Mouse (Mus musculus): ENCODE measurements around the gene 4930442H23Rik. TPM values are rescaled to one million over a fixed set of nuclear protein-coding genes. Genes with fewer than 3 reads are reported as not detected.

The 4930442H23Rik gene
- polyA plus RNA-seq, 1 experiment from 2014 or later: not detected

DNA sequence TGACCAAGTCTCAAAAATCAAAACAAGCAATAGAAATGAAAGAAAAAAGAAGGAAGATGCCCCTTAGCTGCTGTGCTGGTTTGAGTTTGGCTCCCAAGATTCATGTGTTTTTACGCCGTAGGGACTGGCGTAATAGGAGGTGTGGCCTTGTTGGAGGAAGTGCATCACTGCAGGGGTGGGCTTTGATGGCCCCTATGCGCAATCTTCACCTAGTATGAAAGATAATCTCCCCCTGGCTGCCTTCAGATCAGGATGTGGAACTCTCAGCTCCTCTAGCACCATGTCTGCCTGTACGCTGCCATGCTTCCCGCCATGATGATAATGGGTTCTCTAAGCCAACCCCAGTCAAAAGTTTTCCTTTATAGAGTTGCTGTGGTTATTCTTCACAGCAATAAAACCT is 32.6 kb upstream of the 4930442H23Rik start:
- Histone ChIP-seq H3K27me3 (replicated peaks) (no peaks in the 10 kb centered on the region), H3K27ac (replicated peaks) (no peak overlapping the region), H3K4me2 (no peak overlapping the region), H3K4me1 (no peaks in the 10 kb centered on the region), H3K9me3 (replicated peaks) (no peaks in the 10 kb centered on the region), H3K9ac (replicated peaks) (no peak overlapping the region), H3K4me3 (replicated peaks) (no peak overlapping the region), H3K36me3 (peaks cover 88% of the 10 kb centered on the region)
- WGBS: 84% methylated on average over 6 of the region's 6 CpGs
- no peak for ATAC-seq (ENCODE audit: low FRiP score)

DNA sequence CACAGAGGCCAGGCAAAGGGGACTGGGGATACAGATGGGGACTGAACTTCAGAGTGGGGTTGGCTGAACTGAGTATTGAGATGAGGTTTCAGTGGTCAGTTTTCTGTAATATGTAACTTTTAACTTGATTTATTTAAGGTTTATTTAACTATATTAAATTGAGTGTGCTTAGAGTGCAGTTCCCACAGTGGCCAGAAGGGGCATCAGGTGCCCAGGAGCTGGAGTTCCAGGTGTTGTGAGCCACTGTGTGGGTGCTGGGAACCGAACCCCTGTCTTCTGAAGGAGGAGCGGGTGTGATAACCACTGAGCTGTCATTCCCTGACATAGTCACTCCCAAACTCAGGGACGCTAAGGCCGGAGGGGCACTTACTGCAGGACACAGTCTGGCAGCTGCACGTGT is 26.5 kb upstream of the 4930442H23Rik start:
- no peaks in the 10 kb centered on the region for H3K27me3 ChIP-seq (replicated peaks)
- H3K4me3 ChIP-seq (replicated peaks): no peak overlapping the region
- 98% methylated on average over 5 of the region's 5 CpGs for WGBS
- no peak overlapping the region for H3K27ac ChIP-seq (replicated peaks)
- H3K4me1 ChIP-seq: no peaks in the 10 kb centered on the region
- no peak overlapping the region for H3K9ac ChIP-seq (replicated peaks)
- no peak for ATAC-seq (ENCODE audit: low FRiP score)
- no peak overlapping the region for H3K4me2 ChIP-seq
- H3K36me3 ChIP-seq: peaks cover 85% of the 10 kb centered on the region
- H3K9me3 ChIP-seq (replicated peaks): no peaks in the 10 kb centered on the region

DNA sequence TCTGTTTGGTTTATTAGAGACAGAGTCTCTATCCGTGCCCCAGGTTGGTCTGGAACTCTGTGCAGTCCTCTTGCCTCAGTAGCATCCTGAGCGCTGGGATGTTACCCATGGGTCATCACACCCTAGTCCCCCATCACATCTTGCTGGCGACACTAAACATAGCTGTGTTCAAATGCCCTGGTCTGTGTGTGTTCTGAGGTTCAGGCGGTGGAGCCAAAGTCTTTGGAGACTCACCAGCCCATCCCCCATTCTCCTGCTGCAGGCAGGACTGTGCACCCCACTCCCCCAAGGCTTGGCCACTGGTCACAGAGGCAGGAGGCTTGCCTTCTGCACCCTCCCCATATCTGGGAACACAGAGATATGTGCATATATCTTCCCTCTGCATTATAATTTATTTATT is 20.5 kb upstream of the 4930442H23Rik start:
- Histone ChIP-seq H3K9me3 (replicated peaks) (no peaks in the 10 kb centered on the region), H3K4me2 (no peak overlapping the region), H3K4me3 (replicated peaks) (no peak overlapping the region), H3K27me3 (replicated peaks) (no peaks in the 10 kb centered on the region; the same call in 1 of the 2 replicates), H3K4me1 (no peaks in the 10 kb centered on the region; the same call in 1 of the 2 replicates), H3K27ac (replicated peaks) (no peak overlapping the region; the same call in 1 of the 2 replicates), H3K36me3 (peaks cover 26% of the 10 kb centered on the region), H3K9ac (replicated peaks) (no peak overlapping the region)
- 71% methylated on average over 4 of the region's 4 CpGs for WGBS
- ATAC-seq (ENCODE audit: low FRiP score): no peak

DNA sequence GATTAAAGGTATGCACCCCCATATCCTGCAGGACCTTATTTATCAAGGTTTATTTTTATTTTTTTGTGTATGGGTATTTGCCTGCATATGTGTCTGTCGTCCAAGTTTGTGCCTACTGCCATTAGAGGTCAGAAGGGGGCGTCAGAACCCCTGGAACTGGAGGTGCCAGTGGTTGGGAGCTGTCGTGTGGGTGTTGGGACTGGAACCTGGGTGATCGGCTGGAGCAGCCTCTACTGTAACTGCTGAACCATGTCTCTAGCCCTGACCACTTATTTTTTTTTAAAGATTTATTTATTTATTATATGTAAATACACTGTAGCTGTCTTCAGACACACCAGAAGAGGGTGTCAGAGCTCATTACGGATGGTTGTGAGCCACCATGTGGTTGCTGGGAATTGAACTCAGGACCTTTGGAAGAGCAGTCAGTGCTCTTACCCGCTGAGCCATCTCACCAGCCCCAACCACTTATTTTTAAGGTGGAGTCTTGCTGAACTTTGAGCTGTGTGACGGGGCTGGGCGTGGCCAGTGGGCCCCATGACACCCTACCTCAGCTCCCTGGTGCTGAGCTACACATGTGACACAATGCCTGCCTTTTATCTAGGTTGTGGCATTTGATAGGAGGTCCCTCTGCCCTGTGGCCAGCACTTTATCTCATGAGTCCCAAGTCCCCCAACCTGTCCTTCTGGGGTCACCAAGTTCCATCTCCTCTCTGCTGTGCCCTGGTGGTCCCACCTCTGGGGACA is 19.5 kb upstream of the 4930442H23Rik start:
- H3K9me3 ChIP-seq (replicated peaks): no peaks in the 10 kb centered on the region
- H3K4me3 ChIP-seq (replicated peaks): no peak overlapping the region
- ATAC-seq (ENCODE audit: low FRiP score): no peak
- no peaks in the 10 kb centered on the region; the same call in 1 of the 2 replicates for H3K4me1 ChIP-seq
- H3K9ac ChIP-seq (replicated peaks): no peak overlapping the region
- peaks cover 18% of the 10 kb centered on the region for H3K36me3 ChIP-seq
- no peak overlapping the region for H3K4me2 ChIP-seq
- 70% methylated on average over 8 of the region's 8 CpGs for WGBS
- no peaks in the 10 kb centered on the region; the same call in 1 of the 2 replicates for H3K27me3 ChIP-seq (replicated peaks)
- H3K27ac ChIP-seq (replicated peaks): no peak overlapping the region

DNA sequence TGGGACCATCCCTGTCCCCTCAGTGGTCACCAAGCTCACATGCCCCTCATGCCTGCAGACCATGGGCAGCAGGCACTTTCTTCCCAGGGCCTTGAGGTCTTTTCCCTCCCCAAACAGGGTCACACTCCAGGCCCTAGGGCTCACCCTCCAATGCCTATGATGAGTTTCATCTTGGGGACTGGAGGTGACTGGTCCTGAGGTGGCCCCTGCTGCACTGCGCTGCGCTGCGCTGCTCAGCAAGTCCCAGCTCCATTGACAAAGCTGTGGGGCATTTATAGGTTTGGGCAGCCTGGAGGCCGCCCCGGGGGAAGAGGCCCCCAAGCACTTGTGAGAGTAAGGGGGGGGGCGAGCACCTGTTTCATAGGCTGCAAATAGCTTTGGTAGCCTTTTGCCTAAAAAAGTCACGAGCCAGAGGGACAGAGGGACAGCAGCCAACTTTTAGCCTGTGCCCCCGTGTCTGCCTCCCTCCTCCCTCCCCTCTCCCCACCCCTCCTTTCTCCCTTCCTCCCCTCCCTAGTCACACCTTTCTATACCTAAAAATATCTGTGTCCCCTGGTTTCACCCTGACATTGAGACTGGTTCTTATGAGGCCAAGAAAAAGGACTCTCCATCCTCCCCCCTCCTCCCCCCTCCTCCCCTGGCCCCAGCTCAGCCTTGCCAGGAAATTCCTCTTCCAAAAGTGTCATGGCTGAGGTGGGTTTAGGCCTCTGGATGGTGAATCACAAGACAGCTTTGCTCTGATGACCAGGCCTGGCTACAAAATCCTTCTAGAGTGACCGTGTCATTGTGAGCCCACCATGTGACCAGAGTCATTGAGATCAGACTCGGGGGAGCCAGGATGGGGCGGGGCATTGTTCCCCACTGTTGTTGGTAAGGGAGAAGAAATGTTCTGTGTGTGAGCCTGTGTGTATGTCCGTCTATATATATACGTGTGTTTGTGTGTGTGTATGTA is 18.4 kb upstream of the 4930442H23Rik start, which contains the start of gene Nmrk2:
Gene Nmrk2 (minus strand): TSS at position 245 of the 952 bp plus-strand sequence.
- peaks cover 9% of the 10 kb centered on the region for H3K36me3 ChIP-seq
- no peak for ATAC-seq (ENCODE audit: low FRiP score)
- H3K4me2 ChIP-seq: no peak within 1 kb of the TSS
- no peaks in the 10 kb centered on the region for H3K9me3 ChIP-seq (replicated peaks)
- no peak within 1 kb of the TSS for H3K9ac ChIP-seq (replicated peaks)
- H3K27ac ChIP-seq (replicated peaks): no peak within 1 kb of the TSS
- 58% methylated on average over 13 of the region's 13 CpGs for WGBS
- H3K4me3 ChIP-seq (replicated peaks): no peak within 1 kb of the TSS
- H3K27me3 ChIP-seq (replicated peaks): peaks cover 4% of the 10 kb centered on the region; the same call in 1 of the 2 replicates
- no peaks in the 10 kb centered on the region; the same call in 1 of the 2 replicates for H3K4me1 ChIP-seq

DNA sequence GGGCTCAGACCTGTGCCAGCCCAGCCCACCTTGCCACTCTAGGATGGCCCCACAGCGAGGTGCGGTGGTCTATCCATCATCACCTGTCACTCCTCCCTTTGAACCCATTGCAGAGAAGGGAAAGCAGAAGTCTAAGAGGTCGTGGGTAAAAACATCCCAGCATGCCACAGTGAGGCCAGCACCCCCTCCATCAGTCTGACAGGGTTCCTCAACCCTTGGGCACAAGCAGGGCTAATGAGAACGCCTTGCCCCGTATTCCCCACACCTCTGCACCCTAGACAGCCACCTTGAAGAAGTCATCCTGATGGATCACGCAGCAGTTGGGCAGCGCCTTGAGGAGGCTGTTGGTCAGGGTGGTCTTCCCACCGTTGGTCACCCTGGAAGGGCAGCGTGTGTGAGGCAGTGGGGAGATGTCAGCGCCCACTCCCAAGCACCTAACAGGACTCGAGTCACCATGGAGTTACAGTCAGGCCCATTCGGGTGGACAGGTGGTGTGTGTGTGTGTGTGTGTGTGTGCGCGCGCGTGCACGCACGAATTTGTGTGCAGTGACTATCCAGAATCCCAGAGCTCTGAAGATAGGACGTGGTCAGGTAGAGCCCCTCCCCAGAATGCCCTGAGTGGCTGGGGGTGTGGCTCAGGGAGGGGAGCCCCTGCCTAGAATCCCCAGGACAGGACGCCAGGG is 17.1 kb upstream of the 4930442H23Rik start:
- Histone ChIP-seq H3K9me3 (replicated peaks) (no peaks in the 10 kb centered on the region), H3K27me3 (replicated peaks) (peaks cover 17% of the 10 kb centered on the region), H3K4me3 (replicated peaks) (no peak overlapping the region), H3K4me2 (no peak overlapping the region), H3K27ac (replicated peaks) (no peak overlapping the region), H3K9ac (replicated peaks) (no peak overlapping the region), H3K36me3 (peaks cover under 1% of the 10 kb centered on the region), H3K4me1 (no peaks in the 10 kb centered on the region; the same call in 1 of the 2 replicates)
- no peak for ATAC-seq (ENCODE audit: low FRiP score)
- 81% methylated on average over 20 of the region's 20 CpGs for WGBS

DNA sequence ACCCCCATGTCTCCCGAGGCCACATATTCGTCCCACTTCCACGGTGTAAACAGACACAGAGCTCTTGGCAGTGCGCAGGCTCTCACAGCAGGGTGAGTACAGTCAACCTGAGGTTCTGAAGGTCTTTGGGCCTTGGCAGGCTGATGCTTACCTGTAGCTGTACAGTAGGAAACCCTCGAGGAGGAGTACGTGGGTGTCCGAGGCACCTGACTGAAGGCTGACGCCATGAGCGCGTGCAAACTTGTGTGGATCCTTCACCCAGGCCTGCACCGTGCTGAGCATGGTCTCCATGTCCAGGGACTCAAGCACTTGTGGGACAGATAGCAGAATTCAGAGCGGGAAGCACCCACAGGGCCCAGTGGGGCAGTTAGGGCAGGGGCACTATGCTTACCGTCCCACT is 16.5 kb upstream of the 4930442H23Rik start:
- 85% methylated on average over 13 of the region's 13 CpGs for WGBS
- H3K36me3 ChIP-seq: no peaks in the 10 kb centered on the region; the same call in 1 of the 2 replicates
- no peak for ATAC-seq (ENCODE audit: low FRiP score)

DNA sequence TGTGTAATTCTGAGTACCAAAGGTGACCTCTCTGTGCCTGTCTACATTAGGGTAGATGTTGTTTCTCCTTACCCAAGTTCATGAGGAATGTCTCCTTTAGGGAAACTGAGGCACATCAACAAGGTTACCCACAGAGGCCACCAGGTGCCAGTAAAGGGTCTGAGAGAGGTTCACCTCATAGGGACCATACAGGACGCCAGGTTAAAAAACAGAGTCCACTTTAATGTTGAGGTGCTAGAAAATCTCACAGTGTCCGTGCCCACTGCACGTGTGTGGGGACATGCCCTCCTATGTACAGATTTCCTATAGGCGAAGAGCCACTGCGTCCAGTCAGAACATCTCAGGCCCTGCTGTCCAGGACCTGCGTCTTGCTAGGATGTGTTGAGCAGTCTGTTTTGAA is 15.3 kb upstream of the 4930442H23Rik start:
- Histone ChIP-seq H3K36me3 (no peaks in the 10 kb centered on the region), H3K4me3 (replicated peaks) (no peak overlapping the region), H3K9ac (replicated peaks) (no peak overlapping the region), H3K4me2 (no peak overlapping the region), H3K9me3 (replicated peaks) (no peaks in the 10 kb centered on the region), H3K27me3 (replicated peaks) (peaks cover 30% of the 10 kb centered on the region), H3K4me1 (peaks cover 8% of the 10 kb centered on the region), H3K27ac (replicated peaks) (no peak overlapping the region)
- ATAC-seq (ENCODE audit: low FRiP score): no peak
- 89% methylated on average over 6 of the region's 6 CpGs for WGBS

More for the DNA sequence above, 16.5 kb upstream of the 4930442H23Rik start:
- peaks cover 23% of the 10 kb centered on the region for H3K27me3 ChIP-seq (replicated peaks)
- H3K4me2 ChIP-seq: no peak overlapping the region
- no peak overlapping the region for H3K27ac ChIP-seq (replicated peaks)
- H3K4me1 ChIP-seq: no peaks in the 10 kb centered on the region; the same call in 1 of the 2 replicates
- no peaks in the 10 kb centered on the region for H3K9me3 ChIP-seq (replicated peaks)
- no peak overlapping the region for H3K4me3 ChIP-seq (replicated peaks)
- H3K9ac ChIP-seq (replicated peaks): no peak overlapping the region

DNA sequence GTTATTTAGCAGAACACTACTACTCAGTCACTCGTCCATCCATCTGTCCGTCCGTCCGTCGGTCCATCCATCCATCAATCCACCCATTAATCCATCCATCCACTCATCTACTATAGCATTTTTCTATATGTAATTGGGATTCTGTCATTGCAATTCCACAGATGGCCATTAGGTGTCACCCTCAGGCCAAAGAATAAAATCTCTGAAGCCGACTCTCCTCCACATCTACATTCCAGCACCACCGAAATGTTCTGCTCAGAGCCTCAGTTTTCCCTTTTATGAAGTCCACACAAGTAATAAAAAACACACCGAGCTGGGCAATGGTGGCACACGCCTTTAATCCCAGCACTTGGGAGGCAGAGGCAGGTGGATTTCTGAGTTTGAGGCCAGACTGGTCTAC is 14.6 kb upstream of the 4930442H23Rik start:
- H3K4me1 ChIP-seq: peaks cover 14% of the 10 kb centered on the region
- H3K36me3 ChIP-seq: no peaks in the 10 kb centered on the region
- H3K9me3 ChIP-seq (replicated peaks): no peaks in the 10 kb centered on the region

DNA sequence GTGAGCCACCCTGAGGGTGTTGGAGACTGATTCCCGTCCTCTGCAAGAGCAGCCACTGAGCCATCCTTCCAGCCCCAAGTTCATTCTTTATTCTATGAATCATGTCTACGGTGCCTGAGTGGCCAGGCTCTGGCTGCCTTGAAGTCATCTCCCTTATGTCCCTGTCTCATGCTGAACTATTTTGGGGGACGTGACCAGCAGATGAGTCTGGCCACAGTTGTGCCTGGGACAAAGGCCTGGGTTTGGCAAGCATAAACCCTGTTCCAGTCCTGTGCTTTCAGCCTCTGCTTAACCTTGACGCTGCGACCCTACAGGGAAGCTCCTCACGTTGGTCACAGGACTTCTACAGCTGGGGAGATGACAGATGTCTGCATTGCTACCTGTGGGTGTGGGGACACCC is 13.7 kb upstream of the 4930442H23Rik start:
- WGBS: 62% methylated on average over 6 of the region's 6 CpGs
- no peak overlapping the region for H3K27ac ChIP-seq (replicated peaks)
- H3K4me3 ChIP-seq (replicated peaks): no peak overlapping the region
- H3K27me3 ChIP-seq (replicated peaks): peaks cover 30% of the 10 kb centered on the region
- no peak for ATAC-seq (ENCODE audit: low FRiP score)
- no peaks in the 10 kb centered on the region for H3K9me3 ChIP-seq (replicated peaks)
- peaks cover 19% of the 10 kb centered on the region for H3K4me1 ChIP-seq
- H3K4me2 ChIP-seq: no peak overlapping the region
- no peaks in the 10 kb centered on the region for H3K36me3 ChIP-seq
- no peak overlapping the region for H3K9ac ChIP-seq (replicated peaks)

More for the DNA sequence above, 14.6 kb upstream of the 4930442H23Rik start:
- Histone ChIP-seq H3K4me3 (replicated peaks) (no peak overlapping the region), H3K27ac (replicated peaks) (no peak overlapping the region), H3K9ac (replicated peaks) (no peak overlapping the region), H3K4me2 (no peak overlapping the region), H3K27me3 (replicated peaks) (peaks cover 30% of the 10 kb centered on the region)
- no peak for ATAC-seq (ENCODE audit: low FRiP score)
- 1% methylated on average over 9 of the region's 9 CpGs for WGBS

DNA sequence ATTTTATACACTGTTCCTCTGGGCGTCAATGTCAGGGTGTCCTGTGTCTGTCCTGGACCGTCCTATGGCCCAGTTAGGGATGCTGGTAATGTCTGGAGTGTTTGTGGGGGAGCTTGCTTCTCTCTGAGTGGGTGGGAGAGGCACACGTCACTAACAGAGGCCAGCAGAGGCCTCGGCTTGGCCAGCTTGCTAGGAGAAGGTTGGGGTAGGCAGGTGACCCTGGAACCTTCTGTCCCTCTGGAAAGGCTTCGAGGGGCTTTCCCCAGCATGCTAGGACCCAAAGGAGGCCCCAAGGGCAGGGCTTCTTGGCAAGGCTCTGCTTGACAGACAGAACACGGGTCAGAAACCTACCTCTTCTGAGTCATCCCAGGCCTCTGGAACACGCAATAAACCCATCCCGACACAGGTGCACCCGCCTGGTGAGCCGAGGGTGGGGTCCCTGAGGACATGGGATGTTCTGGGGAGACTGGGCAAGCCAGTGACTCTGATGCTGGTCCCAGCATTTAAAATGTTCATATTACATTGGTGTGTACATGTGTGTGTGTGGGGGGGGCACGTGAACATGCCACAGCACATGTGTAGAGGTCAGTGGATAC is 12.9 kb upstream of the 4930442H23Rik start:
- peaks cover 30% of the 10 kb centered on the region for H3K27me3 ChIP-seq (replicated peaks)
- H3K9ac ChIP-seq (replicated peaks): no peak overlapping the region
- no peak overlapping the region for H3K4me2 ChIP-seq
- ATAC-seq (ENCODE audit: low FRiP score): no peak
- no peak overlapping the region for H3K27ac ChIP-seq (replicated peaks)
- no peaks in the 10 kb centered on the region for H3K36me3 ChIP-seq
- no peak overlapping the region for H3K4me3 ChIP-seq (replicated peaks)
- peaks cover 25% of the 10 kb centered on the region for H3K4me1 ChIP-seq
- 65% methylated on average over 11 of the region's 11 CpGs for WGBS
- H3K9me3 ChIP-seq (replicated peaks): no peaks in the 10 kb centered on the region

All from neural tube, embryonic 15.5 days (tissue).